Mouse (Mus musculus) frontal cortex, postnatal 10 days (tissue): ENCODE data around the gene Eef2k.

Experiments
- DNase-seq, 2 experiments: peaks; one replicate each; pipeline ENCODE4 v3.0.0; 2022; ENCODE audit warnings: low spot score in 2 of 2, mixed read lengths in 1 of 2

Eef2k gene

GRCm38 (mm10) chr7:120844689-120845088 lies 2.1 kb downstream of the Eef2k start:
- no peak for DNase-seq

- no peak for DNase-seq
These were observed 6.3 kb downstream of the Eef2k start for GRCm38 (mm10) chr7:120848831-120849512.

- DNase-seq: no peak
These were observed 7.5 kb downstream of the Eef2k start for GRCm38 (mm10) chr7:120850165-120850564.

- no peak for DNase-seq
These were observed 17.2 kb downstream of the Eef2k start for GRCm38 (mm10) chr7:120859854-120860253.

GRCm38 (mm10) chr7:120860799-120861487 lies 18.3 kb downstream of the Eef2k start:
- no peak for DNase-seq

GRCm38 (mm10) chr7:120861488-120862047 lies 18.9 kb downstream of the Eef2k start:
- DNase-seq: no peak

- DNase-seq: no peak
These were observed 19.6 kb downstream of the Eef2k start for GRCm38 (mm10) chr7:120862196-120862595.

- no peak for DNase-seq
These were observed 20.0 kb downstream of the Eef2k start for GRCm38 (mm10) chr7:120862626-120863025.

GRCm38 (mm10) chr7:120863476-120863875 lies 20.8 kb downstream of the Eef2k start:
- DNase-seq: no peak

- DNase-seq: no peak
These were observed 22.5 kb downstream of the Eef2k start for GRCm38 (mm10) chr7:120865100-120865499.

- DNase-seq: no peak
These were observed 23.2 kb downstream of the Eef2k start for GRCm38 (mm10) chr7:120865832-120866231.

GRCm38 (mm10) chr7:120866684-120867083 lies 24.1 kb downstream of the Eef2k start:
- DNase-seq: no peak

GRCm38 (mm10) chr7:120867720-120868119 lies 25.1 kb downstream of the Eef2k start:
- DNase-seq: no peak

GRCm38 (mm10) chr7:120869883-120870282 lies 27.3 kb downstream of the Eef2k start:
- no peak for DNase-seq

- DNase-seq: no peak
These were observed 27.9 kb downstream of the Eef2k start for GRCm38 (mm10) chr7:120870431-120871008.

GRCm38 (mm10) chr7:120873083-120873482 lies 30.5 kb downstream of the Eef2k start:
- DNase-seq: no peak

GRCm38 (mm10) chr7:120874021-120874420 lies 31.4 kb downstream of the Eef2k start:
- no peak for DNase-seq

GRCm38 (mm10) chr7:120874764-120875539 lies 32.3 kb downstream of the Eef2k start:
- no peak for DNase-seq

- no peak for DNase-seq
These were observed 33.1 kb downstream of the Eef2k start for GRCm38 (mm10) chr7:120875540-120876388.

GRCm38 (mm10) chr7:120878271-120878670 lies 35.6 kb downstream of the Eef2k start:
- DNase-seq: no peak

GRCm38 (mm10) chr7:120879972-120880371 lies 37.3 kb downstream of the Eef2k start:
- no peak for DNase-seq
